Mouse (Mus musculus): ENCODE data around the gene Ccp110.

The Ccp110 gene

DNA sequence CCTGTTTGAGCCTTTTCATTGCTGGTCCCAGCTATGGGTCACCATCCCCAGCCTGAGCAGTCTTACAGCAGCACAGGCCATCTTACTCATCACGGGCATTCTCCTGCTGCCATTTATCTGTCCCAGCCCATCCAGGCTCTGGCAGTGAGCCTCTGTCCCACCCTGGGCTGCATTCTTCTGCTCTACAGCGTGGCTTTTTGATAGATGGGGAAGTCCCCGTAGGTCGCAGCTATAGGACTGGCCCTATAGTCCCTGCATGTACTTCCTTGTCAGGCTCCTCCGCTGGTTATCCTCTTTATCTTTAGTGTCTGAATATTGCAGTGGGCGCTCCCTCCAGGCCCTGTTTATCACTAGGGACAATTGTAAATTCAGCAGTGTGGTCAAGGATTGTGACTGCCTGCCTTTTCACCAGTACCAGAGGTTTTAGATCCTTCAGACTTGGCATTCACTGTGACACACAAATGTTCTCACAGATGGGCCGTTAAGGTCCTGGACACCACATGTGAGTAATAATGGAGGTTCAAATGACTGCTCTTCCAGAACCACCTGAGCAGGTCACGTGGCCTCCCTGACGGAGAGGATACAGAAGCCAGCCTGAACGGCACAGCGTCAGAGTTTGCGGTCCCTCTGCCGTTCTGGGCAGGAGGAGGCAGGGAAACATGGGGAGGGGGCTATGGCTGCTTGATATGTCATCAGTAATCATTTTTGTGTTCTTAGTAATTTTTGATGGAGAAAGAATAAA is 16.7 kb downstream of the Ccp110 start:
- DNase-seq (ENCODE audit: low read depth, low spot score), result no peak

DNA sequence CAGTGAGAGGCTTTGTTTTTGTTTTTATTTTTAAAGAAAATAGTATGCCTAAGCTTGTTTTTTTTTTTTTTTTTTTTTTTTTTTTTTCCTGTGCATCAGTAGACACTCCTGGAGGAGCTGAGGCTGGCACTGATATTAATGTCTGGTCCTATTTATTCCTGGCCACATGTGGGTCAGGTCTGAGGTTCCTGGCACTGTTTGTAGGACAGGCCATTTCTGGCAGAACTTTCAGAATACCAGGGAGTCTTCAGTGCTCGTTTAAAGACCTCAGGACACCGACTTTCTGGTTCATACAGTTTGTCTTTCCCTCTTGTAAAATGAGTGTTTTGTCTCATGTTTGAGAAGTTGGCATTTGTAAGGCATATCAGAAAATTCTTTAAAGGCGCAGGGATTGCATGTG is 19.4 kb downstream of the Ccp110 start:
- no peak for DNase-seq (ENCODE audit: low read depth, low spot score)

DNA sequence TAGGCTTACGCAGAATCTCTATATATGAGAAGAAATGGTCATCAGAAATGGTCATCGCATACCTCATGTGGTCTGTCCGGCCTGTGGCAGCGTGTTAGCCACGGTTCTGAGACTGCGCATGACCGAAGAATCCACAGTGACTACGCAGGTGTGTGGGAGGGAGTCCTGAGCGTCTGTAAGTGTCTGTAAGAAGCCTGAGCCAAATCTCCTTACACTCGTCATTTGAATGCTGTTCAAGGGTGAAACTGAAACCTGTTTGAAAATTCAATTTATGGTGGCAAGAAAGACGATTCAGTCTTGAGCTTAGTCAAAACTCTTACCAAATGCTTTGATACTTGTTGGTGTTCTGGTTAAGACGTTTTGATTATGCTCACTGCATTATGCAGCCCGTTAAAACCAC is 20.9 kb downstream of the Ccp110 start:
- DNase-seq (ENCODE audit: low read depth, low spot score), result no peak

DNA sequence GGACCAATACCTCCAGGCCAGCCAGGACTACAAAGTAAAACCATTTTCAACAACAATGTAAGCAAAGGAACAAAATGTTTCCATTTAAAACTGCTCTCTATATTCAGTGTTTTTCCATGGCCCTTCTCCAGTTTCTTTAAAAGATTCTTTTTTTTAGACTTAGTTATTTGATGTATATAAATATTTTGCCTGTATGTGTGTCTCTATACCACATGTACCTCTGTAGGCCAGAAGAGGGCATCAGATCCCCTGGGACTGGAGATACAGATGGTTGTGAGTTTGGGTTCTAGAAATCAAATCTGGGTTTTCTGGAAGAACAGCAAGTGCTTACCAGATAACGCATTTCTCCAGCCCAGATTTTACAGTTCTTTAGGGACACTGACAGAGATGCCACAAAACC is 26.4 kb downstream of the Ccp110 start:
- DNase-seq (ENCODE audit: low read depth, low spot score), result no peak

DNA sequence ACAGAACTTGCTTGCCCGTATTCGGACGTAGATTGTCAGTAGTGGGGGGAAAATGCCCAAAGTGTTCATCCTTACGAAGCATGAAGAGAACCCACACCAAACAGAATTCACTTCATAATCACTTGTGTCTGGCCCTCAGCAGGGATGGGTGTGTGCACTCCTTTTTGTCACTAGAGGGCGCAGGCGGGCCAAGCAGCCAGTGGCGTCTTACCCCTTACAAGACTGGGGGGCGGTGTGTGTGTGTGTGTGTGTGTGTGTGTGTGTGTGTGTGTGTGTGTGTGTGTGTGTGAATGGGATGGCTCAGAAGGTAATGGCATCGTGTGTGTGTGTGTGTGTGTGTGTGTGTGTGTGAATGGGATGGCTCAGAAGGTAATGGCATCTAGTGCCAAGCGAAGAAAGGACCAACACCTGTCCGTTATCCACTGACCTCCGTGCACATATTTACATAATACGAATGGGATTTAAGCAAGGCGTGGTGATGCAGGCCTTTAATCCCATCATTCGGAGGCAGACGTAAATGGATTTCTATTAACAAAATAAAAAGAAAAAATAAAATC is 27.7 kb downstream of the Ccp110 start, which contains the start of gene Vps35l:
TSS of gene Vps35l (plus strand) at position 252 of the 557 bp plus-strand sequence.
- peak; percentile 91 for DNase-seq (ENCODE audit: low read depth, low spot score)

DNA sequence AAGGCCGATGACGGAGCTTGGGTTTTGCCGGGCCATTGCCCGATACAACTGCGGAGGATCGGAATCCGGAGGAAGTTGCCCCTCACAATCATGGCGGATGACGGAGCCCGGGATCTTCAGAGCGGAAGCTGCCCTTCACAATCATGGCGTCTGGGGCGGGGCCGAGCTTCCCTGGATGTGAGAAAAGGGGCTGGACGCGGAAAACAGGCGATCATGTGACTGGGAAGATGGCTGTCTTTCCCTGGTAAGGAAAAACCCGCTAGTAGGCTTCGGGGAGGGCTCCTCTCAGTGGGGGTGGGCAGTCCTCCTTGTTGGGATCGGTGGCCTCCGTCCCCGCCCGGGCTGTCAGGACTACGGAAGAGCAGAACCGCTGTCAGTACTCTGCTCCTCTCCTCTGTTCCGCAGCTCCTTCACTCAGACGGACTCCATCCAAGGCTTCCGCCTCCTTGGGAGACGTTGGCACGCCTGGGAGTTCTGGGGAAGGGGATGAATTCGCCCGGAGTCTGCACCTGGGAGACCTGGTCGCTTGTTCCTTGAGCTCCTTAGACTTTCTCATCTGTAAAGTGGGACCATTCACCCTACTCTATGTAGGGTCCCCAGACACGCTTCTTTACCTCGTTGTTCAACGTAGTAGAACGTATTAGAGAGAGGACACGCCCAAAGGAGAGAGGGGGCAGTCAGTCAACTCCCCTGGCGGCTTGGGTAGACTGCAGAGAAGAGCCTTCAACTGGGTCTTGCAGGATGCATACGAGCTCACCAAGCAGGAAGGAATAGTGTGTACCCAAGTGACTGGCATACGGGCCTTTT is 28.4 kb downstream of the Ccp110 start:
- peak; percentile 99 for DNase-seq (ENCODE audit: low read depth, low spot score)

DNA sequence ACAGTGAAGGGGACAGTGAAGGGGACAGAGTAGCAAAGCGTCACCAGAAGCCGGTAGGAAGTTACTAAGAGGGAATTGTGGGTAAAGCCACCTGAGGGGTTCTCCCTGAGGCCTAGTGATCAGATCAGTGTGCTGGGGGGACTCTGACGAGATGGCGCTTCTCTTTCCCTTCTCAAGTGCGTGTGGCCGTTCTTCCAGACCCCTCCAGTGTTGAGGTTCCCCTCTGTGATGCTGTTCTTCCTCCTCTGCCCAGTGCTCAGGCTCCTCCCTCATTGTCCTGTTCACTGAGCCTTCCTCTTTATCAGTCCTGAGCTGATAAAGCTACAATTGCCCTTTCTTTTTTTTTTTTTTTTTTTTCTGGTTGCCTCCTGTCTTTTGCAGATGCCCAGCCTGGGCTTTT is 29.9 kb downstream of the Ccp110 start:
- no peak for DNase-seq (ENCODE audit: low read depth, low spot score)

DNA sequence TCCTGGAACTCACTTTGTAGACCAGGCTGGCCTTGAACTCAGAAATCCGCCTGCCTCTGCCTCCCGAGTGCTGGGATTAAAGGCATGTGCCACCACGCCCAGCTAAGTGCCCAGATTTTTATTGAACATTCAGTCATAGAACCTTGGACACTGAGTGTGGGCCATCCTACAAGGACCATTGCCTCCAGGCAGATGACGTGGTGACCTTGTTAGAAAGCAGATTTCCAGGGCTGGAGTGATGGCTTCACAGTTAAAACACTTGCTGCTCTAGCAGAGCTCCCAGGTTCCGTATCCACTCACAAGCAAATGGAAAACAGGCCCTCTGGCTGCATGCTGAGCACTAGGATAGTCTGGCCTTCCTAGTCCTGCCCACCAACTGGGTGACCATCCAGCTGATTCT is 32.4 kb downstream of the Ccp110 start:
- no peak for DNase-seq (ENCODE audit: low read depth, low spot score)

DNA sequence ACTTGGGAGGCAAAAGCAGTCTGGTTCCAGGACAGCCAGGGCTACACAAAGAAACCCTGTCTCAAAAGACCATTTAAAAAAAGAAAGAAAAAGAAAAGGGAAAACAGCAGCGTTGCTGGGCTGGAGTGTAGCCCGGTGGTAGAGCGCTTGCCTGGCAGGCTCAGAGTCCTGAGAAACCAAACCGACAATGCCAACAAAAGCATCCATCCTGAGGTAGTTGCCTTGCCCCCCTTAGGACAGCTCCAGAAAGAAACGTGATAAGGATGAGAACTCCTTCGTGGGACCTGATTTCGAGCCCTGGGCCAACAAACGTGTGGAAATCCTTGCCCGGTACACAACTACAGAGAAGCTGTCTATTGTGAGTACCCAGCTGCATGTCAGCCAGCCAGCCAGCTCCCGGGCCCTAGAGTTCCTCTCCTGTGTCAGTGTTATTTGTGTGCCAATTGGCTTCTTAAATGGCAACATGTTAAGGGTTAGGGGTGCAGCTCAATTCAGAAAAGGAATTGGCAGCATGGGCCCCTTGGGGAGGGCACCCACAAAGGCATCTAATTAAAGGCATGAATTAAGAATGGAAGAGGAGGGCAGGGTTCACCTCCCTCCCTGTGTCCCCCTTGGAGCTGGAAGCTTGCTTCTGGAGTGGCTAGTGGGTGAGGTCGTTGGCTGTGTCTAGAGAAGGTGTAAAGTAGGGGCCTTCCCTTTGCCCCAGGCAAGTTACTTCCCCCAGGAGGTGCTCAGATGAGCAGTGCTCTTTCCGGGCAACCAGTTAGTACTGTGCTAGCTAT is 35.7 kb downstream of the Ccp110 start:
- DNase-seq (ENCODE audit: low read depth, low spot score), result no peak

DNA sequence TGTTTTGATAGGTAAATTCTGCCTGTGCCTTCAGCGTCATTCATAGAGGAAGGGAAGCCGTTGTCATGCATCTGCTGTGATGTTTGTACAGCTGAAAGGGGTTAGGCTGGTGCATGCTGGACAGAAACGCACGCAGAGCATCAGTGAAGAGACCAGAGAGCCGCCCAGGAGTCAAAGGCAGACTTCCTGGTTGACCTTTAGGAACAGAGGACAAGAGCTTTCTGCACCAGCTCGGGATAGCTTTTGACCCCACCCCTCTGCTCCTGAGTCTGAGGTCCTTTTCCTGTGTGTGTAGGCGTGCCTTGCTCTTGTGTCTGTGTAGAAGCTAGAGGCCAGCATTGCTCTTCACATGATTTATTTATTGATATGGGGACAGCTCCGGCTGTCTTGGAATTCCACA is 37.4 kb downstream of the Ccp110 start:
- DNase-seq (ENCODE audit: low read depth, low spot score), result peak; percentile 63

DNA sequence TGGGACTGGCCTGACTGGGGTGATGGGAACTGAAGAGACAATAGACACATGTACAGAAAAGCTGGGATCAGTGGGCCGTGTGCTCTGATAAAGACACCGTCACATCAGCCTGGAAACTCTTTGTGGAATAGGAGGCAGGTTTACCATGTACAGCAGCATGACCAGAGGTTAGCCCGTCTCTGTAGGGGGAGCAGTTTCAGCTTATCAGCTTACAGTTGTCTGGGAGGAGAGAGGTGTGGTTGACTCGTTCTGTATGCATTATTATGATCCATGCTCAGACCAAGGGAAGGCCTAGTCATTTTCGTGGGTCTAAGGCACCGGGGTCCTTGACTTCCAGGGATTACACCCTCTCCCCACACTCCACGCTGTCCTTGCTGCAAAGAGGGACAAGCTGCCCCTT is 39.3 kb downstream of the Ccp110 start:
- no peak for DNase-seq (ENCODE audit: low read depth, low spot score)

DNA sequence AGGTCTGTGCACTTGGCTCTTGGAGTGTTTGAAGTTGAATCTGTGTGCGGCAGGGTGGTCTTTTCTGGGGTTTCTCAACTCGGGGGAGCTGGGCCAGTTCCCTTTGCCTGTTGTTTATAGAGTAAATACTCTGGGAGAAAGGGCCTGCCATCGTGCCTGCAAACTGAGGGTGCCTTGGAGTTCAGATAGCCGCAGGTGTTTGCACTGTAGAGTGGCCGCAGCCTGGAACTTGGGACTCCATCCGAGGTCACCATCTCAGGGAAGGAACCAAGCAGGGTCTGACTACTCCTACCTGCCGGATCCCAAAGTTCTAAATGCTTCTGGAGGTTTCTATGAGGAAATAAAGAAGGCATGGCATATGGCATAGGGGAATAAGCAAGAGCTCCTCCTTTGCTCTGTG is 43.4 kb downstream of the Ccp110 start:
- no peak for DNase-seq (ENCODE audit: low read depth, low spot score)

DNA sequence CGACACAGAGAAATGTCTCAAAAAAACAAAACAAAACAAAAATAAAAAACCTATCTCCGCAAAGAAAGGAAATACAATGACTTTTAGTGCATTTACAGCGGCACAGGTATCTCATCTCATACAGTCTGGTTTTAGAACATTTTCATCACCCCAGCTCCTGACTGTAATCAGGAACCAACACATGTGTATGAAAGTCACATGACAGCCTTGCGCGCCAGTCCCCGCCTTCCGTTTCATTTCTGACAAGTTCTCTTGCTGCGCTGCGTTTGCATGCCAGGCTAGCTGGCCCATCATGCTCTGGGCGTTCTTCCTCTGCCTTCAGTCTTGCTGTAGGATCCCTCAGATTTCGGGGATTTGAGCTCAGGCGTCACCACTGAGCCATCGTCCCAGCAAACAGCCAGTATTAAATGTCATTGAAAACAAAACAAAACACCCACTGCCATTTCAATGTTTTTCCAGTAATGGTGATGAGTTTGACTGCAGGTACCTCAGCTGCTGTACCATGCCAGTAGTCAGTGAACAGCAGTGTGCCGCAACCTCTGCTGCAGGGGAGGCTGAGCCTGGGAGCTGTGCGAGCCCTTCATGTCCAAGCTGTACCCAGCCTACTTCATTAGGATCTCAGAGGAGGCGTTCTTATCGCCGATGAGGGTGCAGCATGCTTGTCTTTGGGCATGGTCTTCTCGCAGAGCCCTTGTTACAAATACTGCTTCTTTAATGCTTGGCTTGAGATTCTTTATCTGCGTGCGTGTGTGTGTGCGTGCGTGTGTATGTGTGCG is 44.3 kb downstream of the Ccp110 start:
- DNase-seq (ENCODE audit: low read depth, low spot score), result no peak

DNA sequence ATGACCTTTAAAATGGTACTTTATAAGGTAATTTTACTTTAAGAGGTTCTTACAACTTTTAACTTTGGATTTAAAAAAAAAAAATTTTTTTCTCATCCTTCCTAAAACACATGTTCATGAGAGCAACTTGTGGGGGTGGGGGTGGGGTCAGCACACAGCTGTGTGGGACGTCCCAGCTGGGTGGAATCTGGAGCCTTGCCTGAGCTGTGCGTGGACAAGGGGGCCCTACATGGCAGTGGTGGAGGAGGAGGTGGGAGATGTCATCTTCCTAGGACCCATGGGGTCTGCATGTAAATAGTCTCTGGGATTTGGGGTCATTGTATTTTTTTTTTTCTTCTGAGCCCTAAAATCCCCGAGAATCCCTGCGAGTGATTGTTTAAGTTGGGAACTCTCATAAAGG is 46.0 kb downstream of the Ccp110 start:
- no peak for DNase-seq (ENCODE audit: low read depth, low spot score)

DNA sequence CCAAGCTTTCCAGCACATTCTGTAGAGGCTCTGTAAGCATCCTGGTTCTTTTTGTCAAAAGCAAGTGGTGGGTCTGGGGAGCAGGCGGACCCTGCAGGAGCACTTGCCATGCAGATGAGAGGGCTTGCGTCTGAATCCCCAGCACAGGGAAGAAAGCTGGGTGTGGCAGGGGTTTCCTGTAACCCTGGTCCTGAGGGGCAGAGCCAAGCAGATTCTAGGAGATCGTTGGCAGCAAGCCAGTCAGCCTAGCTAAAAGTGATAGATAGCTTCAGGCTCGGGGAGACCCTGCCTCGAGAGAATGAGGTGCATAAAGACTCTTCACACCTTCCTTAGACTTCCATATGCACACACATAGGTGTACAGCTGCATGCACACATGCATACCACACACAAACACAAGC is 47.0 kb downstream of the Ccp110 start:
- DNase-seq (ENCODE audit: low read depth, low spot score), result peak; percentile 53

DNA sequence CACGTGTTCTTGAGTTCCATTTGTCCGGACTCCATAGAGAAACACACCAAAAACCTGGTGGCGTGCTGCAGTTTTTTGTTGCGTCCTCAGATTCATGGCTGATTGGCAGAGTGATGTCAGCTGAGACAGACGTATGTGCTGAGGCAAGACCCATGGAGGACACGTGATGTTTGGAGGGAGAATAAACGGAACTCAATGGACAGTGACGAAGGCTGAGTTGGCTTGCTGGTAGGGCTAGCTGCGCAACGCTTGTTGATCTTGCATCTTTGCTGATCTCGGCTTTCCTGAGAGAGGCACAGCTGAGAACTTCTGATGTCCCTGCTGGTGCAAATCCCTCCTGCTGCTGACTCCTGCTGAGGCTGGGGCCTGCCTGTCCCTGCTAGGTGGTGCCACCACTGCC is 51.6 kb downstream of the Ccp110 start:
- no peak for DNase-seq (ENCODE audit: low read depth, low spot score)

DNA sequence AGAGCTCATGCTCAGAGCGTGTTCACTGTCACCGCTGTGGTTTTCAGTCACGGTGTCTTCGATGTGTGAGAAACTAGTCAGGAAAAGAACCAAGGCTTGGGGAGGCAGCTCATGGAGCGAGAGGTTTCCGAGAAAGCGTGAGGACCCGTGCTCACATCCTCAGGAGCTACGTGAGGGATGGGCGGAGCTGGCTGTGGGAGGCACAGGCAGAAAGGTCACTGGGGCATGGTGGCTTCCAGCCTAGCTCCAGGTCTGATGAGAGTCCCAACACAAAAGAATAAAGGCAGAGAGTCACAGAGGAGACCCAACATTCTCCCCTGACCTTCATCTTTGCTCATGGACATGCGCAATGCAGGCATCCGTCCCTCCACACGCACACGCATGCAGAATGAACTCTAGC is 52.4 kb downstream of the Ccp110 start:
- DNase-seq (ENCODE audit: low read depth, low spot score), result no peak

DNA sequence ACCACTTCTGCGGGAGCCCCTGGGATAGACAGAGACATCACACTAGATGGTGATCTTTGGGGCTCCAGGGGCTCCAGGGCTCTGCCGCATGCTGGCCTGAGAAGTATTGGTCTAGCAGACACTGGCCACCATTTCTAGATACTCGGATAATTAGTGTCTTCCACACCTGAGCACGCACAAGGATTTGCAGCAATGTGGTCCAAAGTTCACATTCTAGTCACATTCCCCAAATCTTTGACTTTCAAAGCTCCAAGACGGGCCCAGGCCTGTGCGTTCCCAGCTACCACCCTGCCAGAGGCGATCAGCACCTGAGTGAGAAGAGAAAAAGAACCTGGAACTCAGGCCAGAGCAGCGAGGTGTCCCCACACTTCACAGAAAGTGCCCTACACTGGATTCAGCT is 53.3 kb downstream of the Ccp110 start:
- no peak for DNase-seq (ENCODE audit: low read depth, low spot score)

DNA sequence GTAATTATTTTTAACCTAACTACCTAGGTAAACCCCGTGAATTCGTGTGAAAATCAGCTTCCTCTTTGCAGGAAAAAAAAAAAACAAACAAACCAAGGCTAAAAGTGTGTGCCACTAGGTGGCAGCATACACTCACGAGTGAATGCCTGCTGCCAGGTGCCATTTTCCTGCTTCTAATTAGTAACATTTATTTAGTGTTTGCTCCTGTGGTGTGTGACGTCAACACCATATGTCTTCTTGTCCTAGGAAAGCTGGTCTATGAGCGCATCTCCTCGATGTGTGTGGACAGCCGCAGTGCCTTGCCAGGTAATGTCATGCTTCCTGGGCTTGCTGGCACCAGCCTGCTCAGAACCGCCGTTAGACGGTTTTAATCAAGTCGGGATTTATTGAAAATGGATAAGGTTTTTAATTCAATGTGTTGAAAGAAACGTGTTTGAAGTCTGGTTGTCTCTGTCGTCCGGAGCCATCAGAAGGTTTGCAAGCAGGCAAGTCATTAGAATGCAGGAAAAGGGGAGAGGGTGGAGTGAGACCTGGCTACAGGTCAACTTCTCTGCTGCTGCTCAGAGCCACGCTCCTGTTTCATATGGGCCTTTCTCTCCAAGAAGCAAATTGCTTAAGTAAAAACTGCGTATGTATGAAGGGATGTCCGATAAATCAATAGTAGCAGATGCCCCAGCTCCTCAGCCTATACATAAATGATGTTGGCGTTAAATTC is 53.9 kb downstream of the Ccp110 start:
- peak; percentile 70 for DNase-seq (ENCODE audit: low read depth, low spot score)

DNA sequence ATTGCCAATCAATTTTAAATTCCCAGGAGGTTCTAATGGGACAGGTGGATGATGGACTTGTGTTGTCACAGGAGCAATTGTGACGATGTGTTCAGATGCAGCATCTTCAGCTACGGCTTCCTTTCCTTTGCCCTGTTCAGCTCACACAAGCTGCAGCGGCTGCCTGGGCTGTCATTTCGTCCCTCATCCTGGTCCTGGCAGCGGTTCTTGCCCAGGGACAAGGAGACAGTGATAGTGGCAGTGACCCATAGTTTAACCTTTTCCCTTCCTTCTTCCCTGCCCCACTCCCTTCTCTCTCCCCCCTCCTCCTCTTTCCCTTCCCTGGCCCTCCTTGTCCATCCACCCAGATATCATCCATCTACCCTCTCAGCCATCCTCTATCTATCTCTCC is 54.5 kb downstream of the Ccp110 start:
- DNase-seq (ENCODE audit: low read depth, low spot score), result no peak

DNA sequence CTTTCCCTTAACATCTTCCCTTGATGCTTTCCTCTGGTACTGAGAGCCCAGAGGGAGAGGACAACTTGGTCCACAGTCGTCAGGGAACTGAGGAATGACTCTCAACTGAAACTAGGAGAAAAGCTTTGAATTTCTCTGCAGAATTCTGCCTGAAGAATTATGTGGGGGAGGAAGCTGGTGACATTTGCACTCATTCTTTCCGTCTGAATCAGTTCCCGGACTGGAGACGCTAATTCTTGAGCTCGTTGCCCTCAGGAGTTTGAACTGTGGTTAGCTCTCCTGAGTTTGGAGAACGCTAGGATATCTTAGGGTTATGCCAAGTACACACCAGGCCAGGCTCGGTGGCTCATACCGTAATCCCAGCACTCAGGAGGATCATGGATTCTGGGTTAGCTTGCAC is 56.9 kb downstream of the Ccp110 start:
- DNase-seq (ENCODE audit: low read depth, low spot score), result no peak

All from ZHBTc4 (cell line).